Mouse (Mus musculus): ENCODE data around the gene Ankrd37.

The Ankrd37 gene

GRCm38 (mm10) chr8:46005596-46005995 is at the start of gene Ankrd37:
Ankrd37 (minus strand) TSS chr8:46005707.
- no peak for DNase-seq (ENCODE audit: low read depth in 2 of 2, low spot score in 2 of 2)

GRCm38 (mm10) chr8:46040260-46040659 is 34.8 kb upstream of the Ankrd37 start:
- no peak for DNase-seq (ENCODE audit: low read depth in 2 of 2, low spot score in 2 of 2)

GRCm38 (mm10) chr8:46039666-46040065 is 34.2 kb upstream of the Ankrd37 start:
- DNase-seq (ENCODE audit: low read depth in 2 of 2, low spot score in 2 of 2) = no peak

- DNase-seq (ENCODE audit: low read depth in 2 of 2, low spot score in 2 of 2) = no peak
Observed at GRCm38 (mm10) chr8:46036217-46036616, 30.7 kb upstream of the Ankrd37 start.

- no peak for DNase-seq (ENCODE audit: low read depth in 2 of 2, low spot score in 2 of 2)
Observed at GRCm38 (mm10) chr8:46024392-46024791, 18.9 kb upstream of the Ankrd37 start.

- DNase-seq (ENCODE audit: low read depth in 2 of 2, low spot score in 2 of 2) = no peak
Observed at GRCm38 (mm10) chr8:46022758-46023157, 17.3 kb upstream of the Ankrd37 start.

- no peak for DNase-seq (ENCODE audit: low read depth in 2 of 2, low spot score in 2 of 2)
Observed at GRCm38 (mm10) chr8:46022203-46022602, 16.7 kb upstream of the Ankrd37 start.

GRCm38 (mm10) chr8:46010746-46011680 is 5.5 kb upstream of the Ankrd37 start:
- no peak for DNase-seq (ENCODE audit: low read depth in 2 of 2, low spot score in 2 of 2)

GRCm38 (mm10) chr8:46010306-46010705 is 4.8 kb upstream of the Ankrd37 start:
- DNase-seq (ENCODE audit: low read depth in 2 of 2, low spot score in 2 of 2) = no peak

- no peak for DNase-seq (ENCODE audit: low read depth in 2 of 2, low spot score in 2 of 2)
Observed at GRCm38 (mm10) chr8:46007050-46007672, 1.7 kb upstream of the Ankrd37 start.

- DNase-seq (ENCODE audit: low read depth in 2 of 2, low spot score in 2 of 2) = peak; percentile 93 to 95
Observed at GRCm38 (mm10) chr8:45999784-46000705, 5.5 kb downstream of the Ankrd37 start.

- DNase-seq (ENCODE audit: low read depth in 2 of 2, low spot score in 2 of 2) = no peak
Observed at GRCm38 (mm10) chr8:45999138-45999783, 6.2 kb downstream of the Ankrd37 start, which contains the start of gene Lrp2bp. Lrp2bp (plus strand) TSS chr8:45999303.

GRCm38 (mm10) chr8:45998228-45998627 is 7.3 kb downstream of the Ankrd37 start:
- no peak for DNase-seq (ENCODE audit: low read depth in 2 of 2, low spot score in 2 of 2)

GRCm38 (mm10) chr8:45995576-45995975 is 9.9 kb downstream of the Ankrd37 start:
- no peak for DNase-seq (ENCODE audit: low read depth in 2 of 2, low spot score in 2 of 2)

GRCm38 (mm10) chr8:45994111-45994510 is 11.4 kb downstream of the Ankrd37 start:
- DNase-seq (ENCODE audit: low read depth in 2 of 2, low spot score in 2 of 2) = peak in 1 of 2 experiments; percentile 37

- no peak for DNase-seq (ENCODE audit: low read depth in 2 of 2, low spot score in 2 of 2)
Observed at GRCm38 (mm10) chr8:45990631-45991310, 14.7 kb downstream of the Ankrd37 start.

- no peak for DNase-seq (ENCODE audit: low read depth in 2 of 2, low spot score in 2 of 2)
Observed at GRCm38 (mm10) chr8:45988189-45988588, 17.3 kb downstream of the Ankrd37 start.

GRCm38 (mm10) chr8:45986665-45987064 is 18.8 kb downstream of the Ankrd37 start:
- DNase-seq (ENCODE audit: low read depth in 2 of 2, low spot score in 2 of 2) = no peak

GRCm38 (mm10) chr8:45975837-45976468 is 29.6 kb downstream of the Ankrd37 start:
- DNase-seq (ENCODE audit: low read depth in 2 of 2, low spot score in 2 of 2) = no peak
